Mouse (Mus musculus) liver, embryonic 15.5 days (tissue): ENCODE data around the gene Gtpbp1. TPM values are rescaled to one million over a fixed set of nuclear protein-coding genes. Genes with fewer than 3 reads are reported as not detected.

Experiments
- ATAC-seq: fragments of 200-750 bp; cut with Nextera tagmentation; 2 replicates; pipeline ENCODE4 v1.8.0; 2017; ENCODE audit warnings: moderate number of reproducible peaks, mild to moderate bottlenecking, moderate library complexity; ENCODE audit not compliant: insufficient read depth
- H3K27ac ChIP-seq: fragments of 300-500 bp; sonication (generic); replicated peaks from 2 replicates; pipeline ENCODE4 v1.5.1; 2015; ENCODE audit warnings: mild to moderate bottlenecking, inconsistent platforms
- H3K27me3 ChIP-seq: fragments of 300-500 bp; sonication (generic); 2 replicates; pipeline ENCODE4 v1.6.1; 2015; ENCODE audit warnings: mild to moderate bottlenecking, inconsistent platforms
- H3K36me3 ChIP-seq: fragments of 300-500 bp; sonication (generic); replicated peaks from 2 replicates; pipeline ENCODE4 v1.6.1; 2015; ENCODE audit warnings: moderate library complexity, mild to moderate bottlenecking, inconsistent platforms
- H3K4me1 ChIP-seq: fragments of 300-500 bp; sonication (generic); replicated peaks from 2 replicates; pipeline ENCODE4 v1.6.1; 2015; ENCODE audit warnings: inconsistent platforms
- H3K4me2 ChIP-seq: fragments of 300-500 bp; sonication (generic); 2 replicates; pipeline ENCODE4 v1.6.1; 2015; ENCODE audit warnings: moderate library complexity, mild to moderate bottlenecking, inconsistent platforms
- H3K4me3 ChIP-seq: fragments of 300-500 bp; sonication (generic); replicated peaks from 2 replicates; pipeline ENCODE4 v1.5.1; 2015; ENCODE audit warnings: mild to moderate bottlenecking, inconsistent platforms
- H3K9ac ChIP-seq: fragments of 300-500 bp; sonication (generic); 2 replicates; pipeline ENCODE4 v1.6.1; 2015; ENCODE audit warnings: moderate library complexity, mild to moderate bottlenecking, inconsistent platforms
- H3K9me3 ChIP-seq: fragments of 300-500 bp; sonication (generic); replicated peaks from 2 replicates; pipeline ENCODE4 v1.6.1; 2016; ENCODE audit warnings: inconsistent platforms
- WGBS: fragments of 180-500 bp; shearing (Covaris S2); methylation state at CpG from one replicate; pipeline ENCODE4 v1.1.7; 2015; ENCODE audit warnings: mixed read lengths; ENCODE audit not compliant: insufficient replicate concordance; 5-methylcytosine and 5-hydroxymethylcytosine counted together
- polyA plus RNA-seq: library from polyadenylated mRNA; unstranded; fragments of >200 nt; fragmentation: Nextera tagmentation; extraction: Ambion mirVana; gene quantifications from 2 replicates; pipeline ENCODE4 v1.2.1, GENCODE M21; 2015

The Gtpbp1 gene
- polyA plus RNA-seq, 1 experiment from 2014 or later: 29.9 TPM

GRCm38 (mm10) chr15:79744001-79744400 is 53.4 kb downstream of the Gtpbp1 start:
- Histone ChIP-seq H3K4me1 (peaks cover 36% of the 10 kb centered on the region), H3K9me3 (no peaks in the 10 kb centered on the region), H3K9ac (no peak overlapping the region), H3K27ac (no peak overlapping the region), H3K36me3 (no peaks in the 10 kb centered on the region; the same call in 1 of the 2 replicates), H3K4me2 (no peak overlapping the region), H3K4me3 (no peak overlapping the region), H3K27me3 (no peaks in the 10 kb centered on the region)
- 84% methylated on average over 11 of the region's 11 CpGs for WGBS
- ATAC-seq: no peak

- no peaks in the 10 kb centered on the region for H3K27me3 ChIP-seq
- no peaks in the 10 kb centered on the region for H3K9me3 ChIP-seq
- H3K36me3 ChIP-seq: no peaks in the 10 kb centered on the region
- WGBS: 65% methylated on average over 8 of the region's 8 CpGs
- no peak for ATAC-seq
- no peak overlapping the region for H3K27ac ChIP-seq
- H3K4me3 ChIP-seq: no peak overlapping the region
- no peak overlapping the region for H3K9ac ChIP-seq
- peaks cover 29% of the 10 kb centered on the region for H3K4me1 ChIP-seq
- no peak overlapping the region for H3K4me2 ChIP-seq
These were observed 54.1 kb downstream of the Gtpbp1 start for GRCm38 (mm10) chr15:79744742-79745141.

GRCm38 (mm10) chr15:79745312-79745711 is 54.7 kb downstream of the Gtpbp1 start:
- Histone ChIP-seq H3K27ac (no peak overlapping the region), H3K4me2 (no peak overlapping the region), H3K36me3 (no peaks in the 10 kb centered on the region), H3K4me3 (no peak overlapping the region), H3K4me1 (peaks cover 26% of the 10 kb centered on the region), H3K27me3 (no peaks in the 10 kb centered on the region), H3K9ac (no peak overlapping the region), H3K9me3 (no peaks in the 10 kb centered on the region)
- WGBS: 73% methylated on average over 10 of the region's 10 CpGs
- no peak for ATAC-seq

GRCm38 (mm10) chr15:79745883-79746282 is 55.2 kb downstream of the Gtpbp1 start:
- no peak overlapping the region for H3K4me2 ChIP-seq
- no peak overlapping the region for H3K9ac ChIP-seq
- 79% methylated on average over 5 of the region's 5 CpGs for WGBS
- H3K4me1 ChIP-seq: peaks cover 22% of the 10 kb centered on the region
- H3K9me3 ChIP-seq: no peaks in the 10 kb centered on the region
- no peak for ATAC-seq
- no peaks in the 10 kb centered on the region for H3K36me3 ChIP-seq
- H3K27me3 ChIP-seq: no peaks in the 10 kb centered on the region
- H3K27ac ChIP-seq: no peak overlapping the region
- H3K4me3 ChIP-seq: no peak overlapping the region

- no peak overlapping the region for H3K4me3 ChIP-seq
- 60% methylated on average over 11 of the region's 11 CpGs for WGBS
- no peak overlapping the region for H3K9ac ChIP-seq
- H3K27me3 ChIP-seq: no peaks in the 10 kb centered on the region
- ATAC-seq: no peak
- H3K4me1 ChIP-seq: peaks cover 12% of the 10 kb centered on the region
- no peak overlapping the region for H3K4me2 ChIP-seq
- H3K27ac ChIP-seq: no peak overlapping the region
- H3K36me3 ChIP-seq: no peaks in the 10 kb centered on the region
- no peaks in the 10 kb centered on the region for H3K9me3 ChIP-seq
These were observed 57.4 kb downstream of the Gtpbp1 start for GRCm38 (mm10) chr15:79747998-79748397.

GRCm38 (mm10) chr15:79749162-79749561 is 58.5 kb downstream of the Gtpbp1 start:
- no peaks in the 10 kb centered on the region for H3K27me3 ChIP-seq
- ATAC-seq: no peak

GRCm38 (mm10) chr15:79750266-79750665 is 59.6 kb downstream of the Gtpbp1 start:
- Histone ChIP-seq H3K4me1 (peaks cover 10% of the 10 kb centered on the region), H3K27ac (no peak overlapping the region), H3K36me3 (no peaks in the 10 kb centered on the region), H3K27me3 (no peaks in the 10 kb centered on the region), H3K4me2 (no peak overlapping the region), H3K4me3 (no peak overlapping the region), H3K9ac (no peak overlapping the region), H3K9me3 (no peaks in the 10 kb centered on the region)
- WGBS: 72% methylated on average over 8 of the region's 8 CpGs
- no peak for ATAC-seq

More at GRCm38 (mm10) chr15:79749162-79749561, 58.5 kb downstream of the Gtpbp1 start:
- H3K27ac ChIP-seq: no peak overlapping the region; the same call in 1 of the 2 replicates
- WGBS: 45% methylated on average over 7 of the region's 7 CpGs
- H3K36me3 ChIP-seq: no peaks in the 10 kb centered on the region
- H3K9me3 ChIP-seq: no peaks in the 10 kb centered on the region
- peaks cover 10% of the 10 kb centered on the region for H3K4me1 ChIP-seq
- no peak overlapping the region for H3K4me2 ChIP-seq
- no peak overlapping the region for H3K4me3 ChIP-seq
- no peak overlapping the region for H3K9ac ChIP-seq

- Histone ChIP-seq H3K27ac (peak overlapping the region; percentile 33; the same call in 1 of the 2 replicates), H3K9me3 (no peaks in the 10 kb centered on the region), H3K4me2 (no peak overlapping the region), H3K36me3 (no peaks in the 10 kb centered on the region), H3K9ac (no peak overlapping the region), H3K27me3 (no peaks in the 10 kb centered on the region), H3K4me1 (peaks cover 11% of the 10 kb centered on the region), H3K4me3 (no peak overlapping the region)
- no peak for ATAC-seq
- 64% methylated on average over 17 of the region's 17 CpGs for WGBS
These were observed 61.1 kb downstream of the Gtpbp1 start for GRCm38 (mm10) chr15:79751772-79752171.

- WGBS: 14% methylated on average over 11 of the region's 11 CpGs
- no peaks in the 10 kb centered on the region for H3K36me3 ChIP-seq
- H3K27me3 ChIP-seq: no peaks in the 10 kb centered on the region
- H3K4me3 ChIP-seq: no peak overlapping the region
- H3K9me3 ChIP-seq: no peaks in the 10 kb centered on the region
- H3K4me2 ChIP-seq: no peak overlapping the region
- H3K27ac ChIP-seq: no peak overlapping the region
- no peak overlapping the region for H3K9ac ChIP-seq
- peaks cover 16% of the 10 kb centered on the region for H3K4me1 ChIP-seq
- peak; percentile 17; the same call in 1 of the 2 replicates for ATAC-seq
These were observed 62.2 kb downstream of the Gtpbp1 start for GRCm38 (mm10) chr15:79752742-79753419.

- Histone ChIP-seq H3K27me3 (no peaks in the 10 kb centered on the region), H3K36me3 (no peaks in the 10 kb centered on the region), H3K4me3 (no peak overlapping the region), H3K9ac (no peak overlapping the region), H3K9me3 (no peaks in the 10 kb centered on the region), H3K4me1 (peaks cover 16% of the 10 kb centered on the region), H3K27ac (no peak overlapping the region), H3K4me2 (no peak overlapping the region)
- WGBS: 81% methylated on average over 3 of the region's 3 CpGs
- no peak for ATAC-seq
These were observed 62.7 kb downstream of the Gtpbp1 start for GRCm38 (mm10) chr15:79753420-79753752.

- no peak overlapping the region for H3K4me2 ChIP-seq
- H3K9ac ChIP-seq: no peak overlapping the region
- H3K36me3 ChIP-seq: no peaks in the 10 kb centered on the region
- 53% methylated on average over 4 of the region's 4 CpGs for WGBS
- H3K4me3 ChIP-seq: no peak overlapping the region
- no peak for ATAC-seq
- H3K4me1 ChIP-seq: peaks cover 16% of the 10 kb centered on the region
- H3K27me3 ChIP-seq: no peaks in the 10 kb centered on the region
- no peaks in the 10 kb centered on the region for H3K9me3 ChIP-seq
- H3K27ac ChIP-seq: no peak overlapping the region
These were observed 63.2 kb downstream of the Gtpbp1 start for GRCm38 (mm10) chr15:79753873-79754272.

GRCm38 (mm10) chr15:79755176-79755575 is 64.5 kb downstream of the Gtpbp1 start:
- peaks cover 16% of the 10 kb centered on the region for H3K4me1 ChIP-seq
- no peaks in the 10 kb centered on the region for H3K9me3 ChIP-seq
- no peak overlapping the region for H3K4me3 ChIP-seq
- H3K4me2 ChIP-seq: no peak overlapping the region
- no peak overlapping the region for H3K9ac ChIP-seq
- WGBS: 60% methylated on average over 4 of the region's 4 CpGs
- H3K36me3 ChIP-seq: no peaks in the 10 kb centered on the region
- H3K27me3 ChIP-seq: no peaks in the 10 kb centered on the region
- H3K27ac ChIP-seq: no peak overlapping the region
- no peak for ATAC-seq
